Mouse (Mus musculus) myocyte (in vitro differentiated cells): ENCODE data around the gene Slc38a3.

Experiments
- E2F4 ChIP-seq: IDR thresholded peaks from one replicate; pipeline ENCODE4 v1.6.1; 2011; ENCODE audit warnings: mild to moderate bottlenecking, control low read depth, moderate library complexity; ENCODE audit not compliant: insufficient read depth
- POLR2A ChIP-seq: IDR thresholded peaks from one replicate; pipeline ENCODE4 v1.6.1; 2011; ENCODE audit warnings: low read depth, mild to moderate bottlenecking, control low read depth, moderate library complexity; ENCODE audit not compliant: insufficient read length

DNA sequence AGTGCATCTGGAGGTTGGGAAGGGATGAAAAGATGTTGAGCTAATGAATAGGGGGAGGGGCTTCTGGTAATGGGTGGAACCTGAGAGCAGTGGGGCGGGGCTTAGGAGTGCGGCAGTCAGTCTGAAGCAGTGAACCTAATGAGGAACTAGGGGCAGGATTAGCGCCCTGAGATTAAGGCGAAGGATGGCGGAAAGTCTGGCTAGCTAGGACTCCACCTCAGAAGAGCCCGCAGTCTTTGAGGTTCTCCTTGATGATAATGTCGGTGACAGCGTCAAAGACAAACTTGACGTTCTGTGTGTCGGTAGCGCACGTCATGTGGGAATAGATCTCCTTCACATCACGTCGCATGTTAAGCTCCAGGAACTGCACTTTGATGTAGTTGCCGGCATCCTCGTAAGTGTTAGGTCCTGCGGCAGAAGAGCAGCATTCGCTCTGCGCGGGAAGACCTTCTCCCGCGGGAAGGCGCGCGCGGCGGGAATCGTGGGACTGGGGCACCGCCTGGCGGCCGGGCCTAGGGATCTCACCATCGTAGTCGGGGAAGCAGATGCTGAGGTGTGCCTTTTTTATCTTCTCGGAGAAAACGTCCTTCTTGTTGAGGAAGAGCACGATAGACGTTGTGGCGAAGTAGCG, 6.5 kb upstream of the Slc38a3 start:
- no peak for TF ChIP-seq POLR2A
- peak; percentile 42 for TF ChIP-seq E2F4
